Mouse (Mus musculus): ENCODE results near the gene Nav2. TPM values are rescaled to one million over a fixed set of nuclear protein-coding genes. Genes with fewer than 3 reads are reported as not detected.

Gene Nav2
- polyA plus RNA-seq, 1 experiment from 2014 or later: 2.2 TPM

- 20% methylated on average over 11 of the region's 11 CpGs for WGBS (ENCODE audit: insufficient replicate concordance)
- 0 out of 2 replicates have a peak, but pooled peaks have one; percentile 37 for ATAC-seq (ENCODE audit: insufficient read depth)
Measured at GRCm38 (mm10) chr7:48937562-48937961, 29.0 kb downstream of the Nav2 start.

DNA sequence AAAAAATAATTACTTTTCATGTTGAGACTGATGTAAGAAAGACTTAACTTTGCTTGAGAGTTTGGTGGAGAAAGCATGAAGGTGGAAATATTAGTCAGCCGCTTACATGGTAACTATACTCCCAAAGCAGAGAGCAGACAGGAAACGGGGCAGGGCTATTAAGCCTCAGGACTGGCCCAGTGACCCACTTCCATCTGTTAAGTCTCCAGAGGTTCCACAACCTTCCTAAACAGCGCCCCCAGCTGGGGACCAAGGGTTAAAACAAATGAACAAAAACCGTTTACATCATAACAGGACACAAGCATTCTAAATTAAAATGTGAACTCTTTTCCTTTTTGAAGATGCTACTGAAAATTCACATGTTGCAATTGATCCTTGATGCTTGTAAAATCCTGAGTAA is 29.7 kb downstream of the Nav2 start:
- H3K4me3 ChIP-seq (replicated peaks): no peak overlapping the region
- ATAC-seq (ENCODE audit: insufficient read depth): no peak
- H3K27ac ChIP-seq (replicated peaks): no peak overlapping the region
- H3K36me3 ChIP-seq (replicated peaks): no peaks in the 10 kb centered on the region
- no peaks in the 10 kb centered on the region for H3K4me1 ChIP-seq (replicated peaks)
- no peaks in the 10 kb centered on the region for H3K9me3 ChIP-seq (replicated peaks)
- no peaks in the 10 kb centered on the region; the same call in 1 of the 2 replicates for H3K27me3 ChIP-seq
- H3K9ac ChIP-seq: no peak overlapping the region
- peak overlapping the region; percentile 39 for H3K4me2 ChIP-seq
- 10% methylated on average over 4 of the region's 4 CpGs for WGBS (ENCODE audit: insufficient replicate concordance)

More at GRCm38 (mm10) chr7:48937562-48937961, 29.0 kb downstream of the Nav2 start:
- Histone ChIP-seq H3K27ac (replicated peaks) (no peak overlapping the region), H3K4me1 (replicated peaks) (no peaks in the 10 kb centered on the region), H3K9ac (no peak overlapping the region), H3K4me2 (peak overlapping the region; percentile 39), H3K36me3 (replicated peaks) (no peaks in the 10 kb centered on the region), H3K27me3 (no peaks in the 10 kb centered on the region; the same call in 1 of the 2 replicates), H3K4me3 (replicated peaks) (no peak overlapping the region), H3K9me3 (replicated peaks) (no peaks in the 10 kb centered on the region)

DNA sequence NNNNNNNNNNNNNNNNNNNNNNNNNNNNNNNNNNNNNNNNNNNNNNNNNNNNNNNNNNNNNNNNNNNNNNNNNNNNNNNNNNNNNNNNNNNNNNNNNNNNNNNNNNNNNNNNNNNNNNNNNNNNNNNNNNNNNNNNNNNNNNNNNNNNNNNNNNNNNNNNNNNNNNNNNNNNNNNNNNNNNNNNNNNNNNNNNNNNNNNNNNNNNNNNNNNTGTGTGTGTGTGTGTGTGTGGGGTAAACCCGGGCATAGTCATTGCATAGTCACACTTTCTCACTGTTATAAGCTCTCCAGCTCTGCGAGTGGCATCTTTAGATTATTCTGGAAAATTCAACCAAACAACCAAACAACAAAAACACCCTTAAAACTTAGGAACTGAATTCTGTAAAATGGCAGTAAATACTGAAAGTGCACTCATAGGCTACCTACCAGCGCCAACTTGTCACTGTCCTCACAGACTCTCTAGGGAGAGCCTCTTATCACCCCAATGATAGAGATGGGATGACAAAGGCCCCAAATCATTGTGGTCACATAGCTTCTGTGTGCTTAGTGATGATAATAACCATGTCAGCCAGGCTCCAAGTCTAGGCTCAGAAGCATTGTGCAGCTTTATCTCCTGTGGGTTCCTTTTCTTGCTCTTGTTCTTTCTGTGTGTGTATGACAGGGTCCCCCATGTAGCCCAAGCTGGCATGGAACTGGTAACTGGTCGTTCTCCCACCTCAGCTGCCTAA is 40.0 kb downstream of the Nav2 start:
- H3K27ac ChIP-seq (replicated peaks): no peak overlapping the region
- peak; percentile 81 for ATAC-seq (ENCODE audit: insufficient read depth)
- WGBS (ENCODE audit: insufficient replicate concordance): 22% methylated on average over 4 of the region's 4 CpGs
- no peak overlapping the region for H3K9ac ChIP-seq
- H3K4me3 ChIP-seq (replicated peaks): no peak overlapping the region
- no peak overlapping the region for H3K4me2 ChIP-seq
- H3K27me3 ChIP-seq: 0 out of 2 replicates have a peak, but pooled peaks cover 9% of the 10 kb centered on the region
- H3K36me3 ChIP-seq (replicated peaks): no peaks in the 10 kb centered on the region
- no peaks in the 10 kb centered on the region for H3K9me3 ChIP-seq (replicated peaks)
- peaks cover 12% of the 10 kb centered on the region for H3K4me1 ChIP-seq (replicated peaks)

GRCm38 (mm10) chr7:48954501-48954900 is 46.0 kb downstream of the Nav2 start:
- Histone ChIP-seq H3K9ac (no peak overlapping the region), H3K4me3 (replicated peaks) (no peak overlapping the region), H3K27me3 (peaks cover 58% of the 10 kb centered on the region), H3K27ac (replicated peaks) (no peak overlapping the region), H3K4me1 (replicated peaks) (no peaks in the 10 kb centered on the region), H3K4me2 (no peak overlapping the region), H3K36me3 (replicated peaks) (no peaks in the 10 kb centered on the region), H3K9me3 (replicated peaks) (no peaks in the 10 kb centered on the region)
- WGBS (ENCODE audit: insufficient replicate concordance): 49% methylated on average over 5 of the region's 5 CpGs
- ATAC-seq (ENCODE audit: insufficient read depth): no peak

DNA sequence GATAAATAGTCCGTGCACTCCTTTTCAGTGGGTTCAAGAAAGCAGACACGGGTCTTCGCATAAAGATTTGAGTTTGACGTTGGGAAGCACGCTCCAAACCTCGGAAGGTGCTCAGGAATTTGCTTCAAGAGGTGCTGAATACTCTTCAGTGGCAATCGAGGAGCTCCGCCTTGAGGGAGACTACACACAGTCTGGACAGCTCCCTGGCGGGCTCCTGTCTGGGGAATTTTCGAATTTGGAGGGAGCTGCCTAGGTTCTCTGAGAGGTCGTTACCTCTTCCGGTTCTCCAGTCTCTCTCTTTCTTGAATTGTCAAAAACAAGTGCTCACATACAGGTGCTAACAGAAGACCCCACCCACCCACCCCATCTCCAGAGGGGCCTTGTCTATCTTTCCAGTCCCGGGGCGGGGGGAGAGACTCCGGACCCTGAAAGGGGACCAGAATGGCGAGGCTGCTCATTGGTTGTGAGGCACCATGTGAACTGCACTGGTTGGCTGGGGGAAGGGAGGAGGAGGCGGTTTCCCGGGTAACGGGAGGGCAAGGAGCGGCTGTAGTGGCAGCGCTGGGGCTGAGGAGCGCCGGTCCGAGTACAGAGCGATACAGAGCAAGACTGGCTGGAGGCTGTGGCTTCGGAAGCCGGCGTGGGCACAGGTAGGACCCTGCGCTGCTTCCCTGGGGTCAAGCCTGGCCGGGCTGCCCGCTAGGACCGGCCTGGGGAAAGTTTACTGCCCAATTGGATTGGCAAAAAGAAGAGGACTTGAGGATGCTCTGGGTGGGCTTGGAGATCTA is 50.2 kb downstream of the Nav2 start:
- Histone ChIP-seq H3K27me3 (peaks cover 91% of the 10 kb centered on the region), H3K27ac (replicated peaks) (no peak overlapping the region), H3K9ac (no peak overlapping the region), H3K36me3 (replicated peaks) (no peaks in the 10 kb centered on the region), H3K4me2 (no peak overlapping the region), H3K9me3 (replicated peaks) (no peaks in the 10 kb centered on the region), H3K4me1 (replicated peaks) (no peaks in the 10 kb centered on the region), H3K4me3 (replicated peaks) (no peak overlapping the region)
- WGBS (ENCODE audit: insufficient replicate concordance): 6% methylated on average over 32 of the region's 32 CpGs
- ATAC-seq (ENCODE audit: insufficient read depth): no peak

DNA sequence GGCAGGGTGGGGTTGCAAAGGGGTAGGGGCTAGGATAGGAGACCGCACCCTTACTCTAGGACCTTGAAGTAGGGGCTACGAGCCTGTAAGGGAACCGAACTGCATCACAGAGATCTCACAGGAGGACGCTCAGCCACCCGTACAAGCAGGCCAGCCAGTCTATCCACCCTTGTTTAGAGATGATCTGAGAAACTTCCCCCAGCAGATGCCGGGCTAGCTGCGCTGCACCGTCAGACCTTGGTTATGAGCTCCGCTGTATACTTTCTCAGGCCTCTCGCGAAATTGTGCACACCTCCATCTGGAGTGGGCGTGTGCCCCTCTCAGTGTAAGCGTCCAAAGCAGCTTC is 50.8 kb downstream of the Nav2 start:
- no peak for ATAC-seq (ENCODE audit: insufficient read depth)
- Histone ChIP-seq H3K4me3 (replicated peaks) (no peak overlapping the region), H3K36me3 (replicated peaks) (no peaks in the 10 kb centered on the region), H3K4me1 (replicated peaks) (no peaks in the 10 kb centered on the region), H3K9me3 (replicated peaks) (no peaks in the 10 kb centered on the region), H3K9ac (no peak overlapping the region), H3K4me2 (no peak overlapping the region), H3K27ac (replicated peaks) (no peak overlapping the region), H3K27me3 (peaks cover 96% of the 10 kb centered on the region)
- WGBS (ENCODE audit: insufficient replicate concordance): 19% methylated on average over 13 of the region's 13 CpGs

DNA sequence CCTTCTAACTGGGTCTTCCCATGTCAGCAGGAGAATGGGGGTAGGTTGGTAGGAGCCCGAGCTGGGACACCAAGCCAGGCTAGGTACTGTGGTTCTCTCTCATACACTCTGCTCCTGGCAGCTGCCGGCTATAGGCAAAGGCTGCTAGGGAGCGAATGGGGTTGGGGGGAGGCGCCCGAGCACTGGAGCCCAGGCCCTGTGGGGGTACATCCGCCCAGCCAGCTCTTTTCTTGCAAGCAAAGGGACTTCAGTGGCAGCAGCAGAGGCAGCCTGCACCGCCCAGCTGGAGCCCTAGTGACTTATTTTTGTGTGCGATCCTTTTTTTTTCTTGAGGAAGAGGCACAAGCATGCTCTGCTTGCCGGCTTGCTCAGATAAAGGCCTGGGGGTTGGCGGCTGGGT is 51.6 kb downstream of the Nav2 start:
- no peak overlapping the region for H3K27ac ChIP-seq (replicated peaks)
- peaks cover 99% of the 10 kb centered on the region for H3K27me3 ChIP-seq
- H3K4me1 ChIP-seq (replicated peaks): no peaks in the 10 kb centered on the region
- WGBS (ENCODE audit: insufficient replicate concordance): 18% methylated on average over 10 of the region's 10 CpGs
- H3K36me3 ChIP-seq (replicated peaks): no peaks in the 10 kb centered on the region
- no peaks in the 10 kb centered on the region for H3K9me3 ChIP-seq (replicated peaks)
- H3K9ac ChIP-seq: no peak overlapping the region
- H3K4me3 ChIP-seq (replicated peaks): no peak overlapping the region
- H3K4me2 ChIP-seq: no peak overlapping the region
- no peak for ATAC-seq (ENCODE audit: insufficient read depth)

- H3K4me1 ChIP-seq (replicated peaks): no peaks in the 10 kb centered on the region
- 45% methylated on average over 8 of the region's 8 CpGs for WGBS (ENCODE audit: insufficient replicate concordance)
- no peak overlapping the region for H3K4me2 ChIP-seq
- H3K9ac ChIP-seq: no peak overlapping the region
- no peaks in the 10 kb centered on the region for H3K36me3 ChIP-seq (replicated peaks)
- no peak for ATAC-seq (ENCODE audit: insufficient read depth)
- peaks cover 97% of the 10 kb centered on the region for H3K27me3 ChIP-seq
- no peak overlapping the region for H3K27ac ChIP-seq (replicated peaks)
- H3K4me3 ChIP-seq (replicated peaks): no peak overlapping the region
- no peaks in the 10 kb centered on the region for H3K9me3 ChIP-seq (replicated peaks)
Measured at GRCm38 (mm10) chr7:48961501-48961900, 53.0 kb downstream of the Nav2 start.

DNA sequence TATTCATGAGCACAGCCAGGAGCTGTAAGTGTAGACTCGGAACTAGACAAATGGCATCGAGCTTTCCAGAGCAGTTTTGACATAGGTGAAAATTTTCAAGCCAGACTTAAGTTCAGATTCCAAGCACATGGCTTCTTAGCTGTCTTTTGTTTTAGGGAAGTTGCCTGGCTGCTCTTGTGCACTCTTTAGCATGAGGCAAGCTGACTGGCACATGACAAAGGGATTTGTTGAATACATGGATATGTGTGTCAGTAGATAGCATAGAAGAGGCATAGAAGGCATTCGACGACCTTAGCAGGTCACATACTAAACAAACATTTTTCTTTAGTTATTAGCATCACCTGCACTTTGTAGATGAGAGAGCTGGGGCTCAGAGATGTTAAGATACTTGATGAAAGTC is 53.4 kb downstream of the Nav2 start:
- ATAC-seq (ENCODE audit: insufficient read depth): no peak
- peaks cover 97% of the 10 kb centered on the region for H3K27me3 ChIP-seq
- 56% methylated on average over 4 of the region's 4 CpGs for WGBS (ENCODE audit: insufficient replicate concordance)

GRCm38 (mm10) chr7:48963112-48963511 is 54.6 kb downstream of the Nav2 start:
- no peak overlapping the region for H3K9ac ChIP-seq
- H3K9me3 ChIP-seq (replicated peaks): no peaks in the 10 kb centered on the region
- no peak overlapping the region for H3K4me2 ChIP-seq
- no peak overlapping the region for H3K4me3 ChIP-seq (replicated peaks)
- ATAC-seq (ENCODE audit: insufficient read depth): no peak
- H3K36me3 ChIP-seq (replicated peaks): no peaks in the 10 kb centered on the region
- H3K4me1 ChIP-seq (replicated peaks): no peaks in the 10 kb centered on the region
- no peak overlapping the region for H3K27ac ChIP-seq (replicated peaks)
- 29% methylated on average over 5 of the region's 5 CpGs for WGBS (ENCODE audit: insufficient replicate concordance)
- H3K27me3 ChIP-seq: peaks cover 95% of the 10 kb centered on the region

More for the DNA sequence above, 53.4 kb downstream of the Nav2 start:
- Histone ChIP-seq H3K36me3 (replicated peaks) (no peaks in the 10 kb centered on the region), H3K4me2 (no peak overlapping the region), H3K27ac (replicated peaks) (no peak overlapping the region), H3K9ac (no peak overlapping the region), H3K9me3 (replicated peaks) (no peaks in the 10 kb centered on the region), H3K4me3 (replicated peaks) (no peak overlapping the region), H3K4me1 (replicated peaks) (no peaks in the 10 kb centered on the region)

DNA sequence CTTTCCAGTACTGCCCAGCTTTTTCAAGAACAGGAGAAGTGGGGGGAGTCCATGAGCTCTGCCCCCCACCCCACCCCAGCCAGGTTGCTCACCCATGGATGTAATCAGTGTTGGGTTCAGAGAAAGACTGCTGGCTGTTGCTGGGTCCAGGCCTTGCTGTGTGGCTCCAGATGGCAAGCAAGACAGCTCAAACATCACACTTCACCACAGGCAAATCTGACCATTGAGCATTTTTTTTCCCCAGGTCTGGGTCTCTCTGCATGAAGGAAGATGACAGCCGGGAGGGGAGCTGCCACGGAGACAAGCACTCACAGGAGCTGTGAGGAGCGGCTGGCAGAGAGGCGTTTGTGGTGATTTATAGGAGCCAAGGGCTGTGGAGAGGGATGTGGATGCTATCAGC is 55.0 kb downstream of the Nav2 start:
- H3K9ac ChIP-seq: no peak overlapping the region
- H3K4me2 ChIP-seq: no peak overlapping the region
- no peaks in the 10 kb centered on the region for H3K4me1 ChIP-seq (replicated peaks)
- no peak overlapping the region for H3K4me3 ChIP-seq (replicated peaks)
- H3K27ac ChIP-seq (replicated peaks): no peak overlapping the region
- no peaks in the 10 kb centered on the region for H3K36me3 ChIP-seq (replicated peaks)
- peaks cover 95% of the 10 kb centered on the region for H3K27me3 ChIP-seq
- no peaks in the 10 kb centered on the region for H3K9me3 ChIP-seq (replicated peaks)
- ATAC-seq (ENCODE audit: insufficient read depth): no peak
- 39% methylated on average over 4 of the region's 4 CpGs for WGBS (ENCODE audit: insufficient replicate concordance)
